Mouse (Mus musculus): ENCODE measurements around the gene Rab1a. TPM values are rescaled to one million over a fixed set of nuclear protein-coding genes. Genes with fewer than 3 reads are reported as not detected.
"Not testable (repeated sequence)": the region's sequence is repeated elsewhere in the genome, so short reads cannot be mapped to it uniquely, and the experiment has no call there.

Rab1a gene
- polyA plus RNA-seq, 1 experiment, result 25.1 TPM

- TF ChIP-seq POLR2A (IDR thresholded peaks at IDR 0.05; ENCODE audit: low read depth, low read length) (no peak), CTCF (IDR thresholded peaks at IDR 0.05; ENCODE audit: extremely low read depth, insufficient read depth, insufficient read length, insufficient replicate concordance) (no peak)
- Histone ChIP-seq H3K27me3 (ENCODE audit: control insufficient read depth, insufficient read depth, low read length) (no peaks in the 10 kb centered on the region), H3K27ac (ENCODE audit: insufficient read depth, low read length) (no peak overlapping the region), H3K4me3 (ENCODE audit: extremely low read depth, insufficient read depth, insufficient read length) (no peak overlapping the region), H3K36me3 (ENCODE audit: control insufficient read depth, insufficient read depth, low read length) (peaks cover 27% of the 10 kb centered on the region), H3K4me1 (ENCODE audit: control insufficient read depth, insufficient read depth, insufficient read length) (peaks cover 2% of the 10 kb centered on the region)
- no peak for DNase-seq (ENCODE audit: low read depth in 1 of 2, low spot score in 2 of 2)
- 100% methylated on average over 1 of the region's 1 CpGs for WGBS
Observed at GRCm38 (mm10) chr11:20217227-20217626, 16.0 kb downstream of the Rab1a start.

DNA sequence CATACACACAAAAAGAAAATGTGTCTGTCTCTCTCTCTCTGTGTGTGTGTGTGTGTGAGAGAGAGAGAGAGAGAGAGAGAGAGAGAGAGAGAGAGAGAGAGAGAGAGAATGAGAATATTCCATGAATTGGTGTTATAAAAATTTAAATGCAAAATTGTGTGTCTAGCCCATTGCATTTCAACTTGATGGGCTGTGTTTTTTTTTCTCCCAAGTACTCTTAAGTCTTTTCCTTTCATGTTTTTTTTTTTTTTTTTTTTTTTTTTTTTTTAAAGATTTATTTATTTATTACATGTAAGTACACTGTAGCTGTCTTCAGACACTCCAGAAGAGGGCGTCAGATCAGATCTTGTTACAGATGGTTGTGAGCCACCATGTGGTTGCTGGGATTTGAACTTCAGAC, 20.4 kb downstream of the Rab1a start:
- H3K4me1 ChIP-seq (ENCODE audit: control insufficient read depth, insufficient read depth, insufficient read length); H3K4me3 ChIP-seq (ENCODE audit: extremely low read depth, insufficient read depth, insufficient read length); H3K27me3 ChIP-seq (ENCODE audit: control insufficient read depth, insufficient read depth, low read length); DNase-seq (ENCODE audit: low read depth in 1 of 2, low spot score in 2 of 2); H3K27ac ChIP-seq (ENCODE audit: insufficient read depth, low read length): not testable (repeated sequence)
- H3K36me3 ChIP-seq (ENCODE audit: control insufficient read depth, insufficient read depth, low read length), result peaks cover 38% of the 10 kb centered on the region
- 100% methylated on average over 1 of the region's 1 CpGs for WGBS

DNA sequence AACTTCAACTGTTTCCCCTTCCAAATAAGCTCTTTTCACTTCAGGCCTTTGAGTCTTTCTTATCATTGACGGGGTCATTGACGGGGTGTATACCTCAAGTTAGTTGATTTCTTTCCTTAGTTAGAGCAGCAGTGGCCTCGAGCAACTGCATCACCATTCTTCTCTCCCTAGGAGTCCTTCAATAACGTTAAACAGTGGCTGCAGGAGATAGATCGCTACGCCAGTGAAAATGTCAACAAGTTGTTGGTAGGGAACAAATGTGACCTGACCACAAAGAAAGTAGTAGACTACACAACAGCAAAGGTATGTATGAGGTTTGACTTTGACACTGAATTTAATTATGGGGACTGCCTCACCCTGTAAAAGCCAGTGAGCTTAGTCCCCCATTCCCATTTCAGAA, 23.0 kb downstream of the Rab1a start:
- DNase-seq (ENCODE audit: low read depth in 1 of 2, low spot score in 2 of 2), result no peak
- Histone ChIP-seq H3K4me1 (ENCODE audit: control insufficient read depth, insufficient read depth, insufficient read length) (no peaks in the 10 kb centered on the region), H3K4me3 (ENCODE audit: extremely low read depth, insufficient read depth, insufficient read length) (no peak overlapping the region), H3K27ac (ENCODE audit: insufficient read depth, low read length) (no peak overlapping the region), H3K36me3 (ENCODE audit: control insufficient read depth, insufficient read depth, low read length) (peaks cover 38% of the 10 kb centered on the region), H3K27me3 (ENCODE audit: control insufficient read depth, insufficient read depth, low read length) (no peaks in the 10 kb centered on the region)
- 92% methylated on average over 6 of the region's 6 CpGs for WGBS
- TF ChIP-seq POLR2A (IDR thresholded peaks at IDR 0.05; ENCODE audit: low read depth, low read length), result no peak
- no peak for TF ChIP-seq CTCF (IDR thresholded peaks at IDR 0.05; ENCODE audit: extremely low read depth, insufficient read depth, insufficient read length, insufficient replicate concordance)

- TF ChIP-seq CTCF (IDR thresholded peaks at IDR 0.05; ENCODE audit: extremely low read depth, insufficient read depth, insufficient read length, insufficient replicate concordance) (no peak), POLR2A (IDR thresholded peaks at IDR 0.05; ENCODE audit: low read depth, low read length) (no peak)
- peaks cover 45% of the 10 kb centered on the region for H3K36me3 ChIP-seq (ENCODE audit: control insufficient read depth, insufficient read depth, low read length)
- no peak overlapping the region for H3K27ac ChIP-seq (ENCODE audit: insufficient read depth, low read length)
- H3K4me3 ChIP-seq (ENCODE audit: extremely low read depth, insufficient read depth, insufficient read length), result no peak overlapping the region
- H3K4me1 ChIP-seq (ENCODE audit: control insufficient read depth, insufficient read depth, insufficient read length), result peaks cover 6% of the 10 kb centered on the region; the same call in 1 of the 2 replicates
- no peaks in the 10 kb centered on the region for H3K27me3 ChIP-seq (ENCODE audit: control insufficient read depth, insufficient read depth, low read length)
- 94% methylated on average over 4 of the region's 4 CpGs for WGBS
- DNase-seq (ENCODE audit: low read depth in 1 of 2, low spot score in 2 of 2), result no peak
Observed at GRCm38 (mm10) chr11:20225938-20226337, 24.7 kb downstream of the Rab1a start.

DNA sequence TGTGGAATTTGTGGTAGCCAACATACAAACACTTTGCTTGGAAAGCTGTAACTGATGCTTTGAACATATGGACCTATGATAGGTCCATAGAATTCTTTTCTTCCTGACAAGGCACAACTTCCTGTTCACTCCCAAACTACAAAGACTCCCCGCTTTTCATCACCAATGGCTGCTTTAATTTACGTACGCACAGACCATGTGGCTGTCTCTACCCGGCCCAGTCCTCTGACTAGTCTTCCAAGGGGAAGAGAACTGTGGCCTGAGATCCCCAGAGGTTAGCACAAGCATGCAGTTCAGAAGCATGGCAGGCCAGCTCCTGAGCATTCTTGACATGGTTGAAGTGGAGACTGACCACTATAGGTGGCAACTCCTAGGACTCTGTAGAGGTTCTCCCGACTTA, 27.4 kb downstream of the Rab1a start:
- Histone ChIP-seq H3K36me3 (ENCODE audit: control insufficient read depth, insufficient read depth, low read length) (peaks cover 36% of the 10 kb centered on the region), H3K27ac (ENCODE audit: insufficient read depth, low read length) (no peak overlapping the region), H3K4me3 (ENCODE audit: extremely low read depth, insufficient read depth, insufficient read length) (no peak overlapping the region), H3K27me3 (ENCODE audit: control insufficient read depth, insufficient read depth, low read length) (no peaks in the 10 kb centered on the region), H3K4me1 (ENCODE audit: control insufficient read depth, insufficient read depth, insufficient read length) (peaks cover 8% of the 10 kb centered on the region)
- WGBS, result 90% methylated on average over 5 of the region's 5 CpGs
- no peak for DNase-seq (ENCODE audit: low read depth in 1 of 2, low spot score in 2 of 2)
- TF ChIP-seq CTCF (IDR thresholded peaks at IDR 0.05; ENCODE audit: extremely low read depth, insufficient read depth, insufficient read length, insufficient replicate concordance) (no peak), POLR2A (IDR thresholded peaks at IDR 0.05; ENCODE audit: low read depth, low read length) (no peak)

- H3K4me1 ChIP-seq (ENCODE audit: control insufficient read depth, insufficient read depth, insufficient read length), result peaks cover 8% of the 10 kb centered on the region
- DNase-seq (ENCODE audit: low read depth in 1 of 2, low spot score in 2 of 2), result no peak
- no peak overlapping the region for H3K4me3 ChIP-seq (ENCODE audit: extremely low read depth, insufficient read depth, insufficient read length)
- no peaks in the 10 kb centered on the region for H3K27me3 ChIP-seq (ENCODE audit: control insufficient read depth, insufficient read depth, low read length)
- 88% methylated on average over 4 of the region's 4 CpGs for WGBS
- TF ChIP-seq CTCF (IDR thresholded peaks at IDR 0.05; ENCODE audit: extremely low read depth, insufficient read depth, insufficient read length, insufficient replicate concordance) (no peak), POLR2A (IDR thresholded peaks at IDR 0.05; ENCODE audit: low read depth, low read length) (no peak)
- no peak overlapping the region for H3K27ac ChIP-seq (ENCODE audit: insufficient read depth, low read length)
- H3K36me3 ChIP-seq (ENCODE audit: control insufficient read depth, insufficient read depth, low read length), result peaks cover 34% of the 10 kb centered on the region
Observed at GRCm38 (mm10) chr11:20229311-20229710, 28.1 kb downstream of the Rab1a start.

GRCm38 (mm10) chr11:20230286-20230685, 29.1 kb downstream of the Rab1a start:
- WGBS, result 64% methylated on average over 1 of the region's 1 CpGs
- no peak overlapping the region for H3K4me3 ChIP-seq (ENCODE audit: extremely low read depth, insufficient read depth, insufficient read length)
- peak overlapping the region; percentile 66; the same call in 1 of the 2 replicates for H3K27ac ChIP-seq (ENCODE audit: insufficient read depth, low read length)
- DNase-seq (ENCODE audit: low read depth in 1 of 2, low spot score in 2 of 2), result no peak
- H3K4me1 ChIP-seq (ENCODE audit: control insufficient read depth, insufficient read depth, insufficient read length), result peaks cover 8% of the 10 kb centered on the region
- H3K36me3 ChIP-seq (ENCODE audit: control insufficient read depth, insufficient read depth, low read length), result peaks cover 31% of the 10 kb centered on the region
- no peaks in the 10 kb centered on the region for H3K27me3 ChIP-seq (ENCODE audit: control insufficient read depth, insufficient read depth, low read length)
- TF ChIP-seq CTCF (IDR thresholded peaks at IDR 0.05; ENCODE audit: extremely low read depth, insufficient read depth, insufficient read length, insufficient replicate concordance) (no peak), POLR2A (IDR thresholded peaks at IDR 0.05; ENCODE audit: low read depth, low read length) (no peak)

Data from spleen, adult 2 months (tissue).